Mouse (Mus musculus) heart, postnatal 0 days (tissue): ENCODE measurements around the gene Smarcb1. TPM values are rescaled to one million over a fixed set of nuclear protein-coding genes. Genes with fewer than 3 reads are reported as not detected.

ENCODE experiments used
- ATAC-seq: fragments of 200-750 bp; cut with Nextera tagmentation; 2 replicates; pipeline ENCODE4 v1.8.0; 2017; ENCODE audit warnings: low read depth, moderate number of reproducible peaks, moderate library complexity; ENCODE audit not compliant: insufficient read depth
- DNase-seq: peaks from one replicate; pipeline ENCODE4 v3.0.0-alpha.2; 2016; ENCODE audit warnings: low spot score
- H3K27ac ChIP-seq: fragments of 300-500 bp; sonication (generic); 2 replicates; pipeline ENCODE4 v1.5.1; 2014; ENCODE audit warnings: low read depth, mild to moderate bottlenecking
- H3K27me3 ChIP-seq: fragments of 300-500 bp; sonication (generic); 2 replicates; pipeline ENCODE4 v1.6.1; 2014; ENCODE audit warnings: low read length, mixed read lengths; ENCODE audit not compliant: control insufficient read depth, insufficient read depth
- H3K36me3 ChIP-seq: fragments of 300-500 bp; sonication (generic); replicated peaks from 2 replicates; pipeline ENCODE4 v1.6.1; 2014; ENCODE audit warnings: low read length, mixed read lengths; ENCODE audit not compliant: control insufficient read depth, insufficient read depth
- H3K4me1 ChIP-seq: fragments of 300-500 bp; sonication (generic); 2 replicates; pipeline ENCODE4 v1.6.1; 2014; ENCODE audit warnings: antibody characterized with exemption; ENCODE audit not compliant: control insufficient read depth, insufficient read depth
- H3K4me2 ChIP-seq: fragments of 300-500 bp; sonication (generic); 2 replicates; pipeline ENCODE4 v1.6.1; 2014; ENCODE audit warnings: low read depth, mild to moderate bottlenecking, low read length, moderate library complexity
- H3K4me3 ChIP-seq: fragments of 300-500 bp; sonication (generic); 2 replicates; pipeline ENCODE4 v1.5.1; 2014; ENCODE audit warnings: low read depth, low read length
- H3K9ac ChIP-seq: fragments of 300-500 bp; sonication (generic); replicated peaks from 2 replicates; pipeline ENCODE4 v1.6.1; 2014; ENCODE audit warnings: low read depth, low read length, mixed read lengths
- H3K9me3 ChIP-seq: fragments of 300-500 bp; sonication (generic); replicated peaks from 2 replicates; pipeline ENCODE4 v1.6.1; 2016; ENCODE audit warnings: low read length; ENCODE audit not compliant: control insufficient read depth
- CTCF ChIP-seq: IDR thresholded peaks from 2 replicates; pipeline ENCODE4 v1.5.1; 2016; ENCODE audit warnings: antibody characterized with exemption, control low read depth, low read depth
- EP300 ChIP-seq: IDR thresholded peaks from 2 replicates; pipeline ENCODE4 v1.6.1; 2016; ENCODE audit warnings: antibody characterized with exemption, low read depth
- WGBS: fragments of 180-500 bp; shearing (Covaris S2); extraction: QIAGEN DNeasy Blood & Tissue Kit; methylation state at CpG from one replicate; pipeline ENCODE4 v1.1.7; 2014; 5-methylcytosine and 5-hydroxymethylcytosine counted together
- polyA plus RNA-seq: library from polyadenylated mRNA; unstranded; fragments of >200 nt; fragmentation: Nextera tagmentation; extraction: Ambion mirVana; gene quantifications from 2 replicates; pipeline ENCODE4 v1.2.1, GENCODE M21; 2015
- total RNA-seq: library from RNA; depleted of rRNA; stranded (reverse); fragments of >200 nt; gene quantifications from 2 replicates; pipeline ENCODE4 v1.2.3, GENCODE M21; 2014; ENCODE audit warnings: low replicate concordance

Gene Smarcb1
- total and polyA plus RNA-seq, 2 experiments from 2014 or later: 45.7 to 63.9 TPM

- Histone ChIP-seq H3K9ac (peak overlapping the region; percentile 78; the same call in 1 of the 2 replicates), H3K27ac (peak overlapping the region; percentile 91), H3K4me1 (peaks cover 12% of the 10 kb centered on the region), H3K4me2 (peak overlapping the region; percentile 59), H3K4me3 (peak overlapping the region; percentile 70), H3K9me3 (no peaks in the 10 kb centered on the region), H3K27me3 (no peaks in the 10 kb centered on the region), H3K36me3 (no peaks in the 10 kb centered on the region)
- no peak for ATAC-seq
- TF ChIP-seq EP300 (no peak), CTCF (no peak)
- no peak for DNase-seq
- WGBS: 28% methylated on average over 18 of the region's 18 CpGs
Observed at GRCm38 (mm10) chr10:75936909-75937667, 15.7 kb upstream of the Smarcb1 start.

GRCm38 (mm10) chr10:75935680-75936541, 14.5 kb upstream of the Smarcb1 start, which contains the start of gene Mmp11:
Gene Mmp11, minus strand, starts transcription at chr10:75936496.
- Histone ChIP-seq H3K4me3 (peak within 1 kb of the TSS; percentile 70), H3K36me3 (no peaks in the 10 kb centered on the region), H3K4me2 (peak within 1 kb of the TSS; percentile 59), H3K9me3 (no peaks in the 10 kb centered on the region), H3K4me1 (peaks cover 22% of the 10 kb centered on the region), H3K9ac (peak within 1 kb of the TSS; percentile 78), H3K27me3 (no peaks in the 10 kb centered on the region; the same call in 1 of the 2 replicates), H3K27ac (peak within 1 kb of the TSS; percentile 91)
- WGBS: 3% methylated on average over 50 of the region's 51 CpGs
- peak; percentile 88 for DNase-seq
- peak; percentile 86 for ATAC-seq
- no peak for TF ChIP-seq CTCF
- peak; percentile 50; the same call in 1 of the 2 replicates for TF ChIP-seq EP300

- TF ChIP-seq CTCF (no peak), EP300 (no peak)
- H3K36me3 ChIP-seq: no peaks in the 10 kb centered on the region
- no peak for ATAC-seq
- H3K27ac ChIP-seq: peak overlapping the region; percentile 91; the same call in 1 of the 2 replicates
- H3K27me3 ChIP-seq: no peaks in the 10 kb centered on the region; the same call in 1 of the 2 replicates
- DNase-seq: no peak
- H3K4me2 ChIP-seq: peak overlapping the region; percentile 59
- peaks cover 31% of the 10 kb centered on the region for H3K4me1 ChIP-seq
- H3K9me3 ChIP-seq: no peaks in the 10 kb centered on the region
- WGBS: 77% methylated on average over 1 of the region's 1 CpGs
- no peak overlapping the region for H3K4me3 ChIP-seq
- peak overlapping the region; percentile 78; the same call in 1 of the 2 replicates for H3K9ac ChIP-seq
Observed at GRCm38 (mm10) chr10:75934991-75935390, 13.6 kb upstream of the Smarcb1 start.

GRCm38 (mm10) chr10:75932891-75933290, 11.5 kb upstream of the Smarcb1 start, which contains the start of gene Chchd10:
Gene Chchd10, plus strand, starts transcription at chr10:75933130.
- TF ChIP-seq EP300: no peak
- TF ChIP-seq CTCF: no peak
- H3K4me3 ChIP-seq: peak within 1 kb of the TSS; percentile 60
- H3K4me1 ChIP-seq: peaks cover 28% of the 10 kb centered on the region
- peak within 1 kb of the TSS; percentile 77 for H3K9ac ChIP-seq
- H3K9me3 ChIP-seq: no peaks in the 10 kb centered on the region
- peak within 1 kb of the TSS; percentile 76 for H3K27ac ChIP-seq
- H3K4me2 ChIP-seq: peak within 1 kb of the TSS; percentile 98
- DNase-seq (no peak), ATAC-seq (no peak)
- H3K36me3 ChIP-seq: 0 out of 2 replicates have a peak, but pooled peaks cover 3% of the 10 kb centered on the region
- no peaks in the 10 kb centered on the region; the same call in 1 of the 2 replicates for H3K27me3 ChIP-seq
- WGBS: 50% methylated on average over 6 of the region's 6 CpGs

GRCm38 (mm10) chr10:75932081-75932678, 10.8 kb upstream of the Smarcb1 start:
- Histone ChIP-seq H3K4me1 (peaks cover 28% of the 10 kb centered on the region), H3K9ac (peak overlapping the region; percentile 77), H3K4me3 (peak overlapping the region; percentile 60), H3K9me3 (no peaks in the 10 kb centered on the region), H3K27me3 (no peaks in the 10 kb centered on the region; the same call in 1 of the 2 replicates), H3K36me3 (peaks cover 10% of the 10 kb centered on the region; the same call in 1 of the 2 replicates), H3K27ac (peak overlapping the region; percentile 76), H3K4me2 (peak overlapping the region; percentile 98)
- DNase-seq (peak; percentile 48), ATAC-seq (peak; percentile 57)
- WGBS: under 1% methylated on average over 44 of the region's 44 CpGs
- no peak for TF ChIP-seq CTCF
- TF ChIP-seq EP300: no peak
